Mouse (Mus musculus) c-Kit-positive CD71-positive TER-119-positive erythroid progenitor cells, embryonic 14.5 days (primary cell): ENCODE results near the gene Dpp3.
A peak's percentile ranks its signal among the peaks of the same experiment; 100 is the strongest.
"Not testable (repeated sequence)": the region's sequence is repeated elsewhere in the genome, so short reads cannot be mapped to it uniquely, and the experiment has no call there.

Experiments used
- DNase-seq: peaks from one replicate; pipeline ENCODE4 v3.0.0-alpha.2; 2013; ENCODE audit warnings: low spot score

The Dpp3 gene

DNA sequence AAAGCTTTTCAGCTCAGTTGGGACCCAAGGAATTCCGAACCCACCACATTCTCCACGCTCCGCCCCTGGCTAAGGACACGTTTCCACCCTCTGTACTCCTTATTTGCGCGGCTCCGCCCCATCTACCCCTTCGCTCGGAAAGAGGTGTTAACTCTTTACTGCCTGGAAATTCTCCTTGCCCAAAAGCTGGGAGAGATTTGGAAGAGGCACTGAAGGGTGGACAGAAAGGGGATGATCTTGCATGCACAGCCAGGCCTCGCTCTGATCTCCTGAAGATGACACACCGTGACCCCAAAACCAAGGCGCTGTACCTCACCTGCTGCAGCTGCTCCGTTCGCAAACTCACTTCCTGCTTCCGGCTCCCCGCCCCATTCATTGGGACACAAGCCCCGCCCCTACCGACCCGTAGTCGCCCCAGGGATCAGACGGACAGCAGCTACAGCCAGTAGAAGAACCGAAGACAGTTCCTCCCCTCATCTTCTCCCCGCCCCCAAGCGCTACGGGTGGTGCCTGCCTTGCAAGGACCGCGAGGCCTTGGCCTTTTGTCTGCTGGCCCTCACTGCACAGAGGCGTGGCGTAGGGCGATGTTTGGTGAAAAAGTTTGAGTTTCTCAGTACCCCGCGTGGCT is at the start of gene Dpp3:
Dpp3 (minus strand) TSS at position 384 of the 628 bp plus-strand sequence.
- peak; percentile 98 for DNase-seq

DNA sequence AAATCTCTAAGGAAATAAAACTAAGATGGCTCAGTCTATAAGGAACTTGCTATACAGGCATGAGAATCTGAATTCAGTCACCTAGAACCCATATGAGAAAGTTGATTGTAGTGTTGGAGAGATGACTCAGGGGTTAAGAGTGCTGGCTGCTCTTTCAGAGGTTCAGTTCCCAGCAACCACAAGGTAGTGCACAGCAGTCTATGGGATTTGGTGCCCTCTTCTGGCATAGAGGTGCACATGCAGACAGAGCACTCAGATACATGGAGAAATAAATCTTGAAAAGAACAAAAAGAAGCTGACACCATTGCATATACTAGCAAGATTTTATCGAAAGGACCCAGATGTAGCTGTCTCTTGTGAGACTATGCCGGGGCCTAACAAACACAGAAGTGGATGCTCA is 40.1 kb upstream of the Dpp3 start:
- DNase-seq = peak; percentile 40

DNA sequence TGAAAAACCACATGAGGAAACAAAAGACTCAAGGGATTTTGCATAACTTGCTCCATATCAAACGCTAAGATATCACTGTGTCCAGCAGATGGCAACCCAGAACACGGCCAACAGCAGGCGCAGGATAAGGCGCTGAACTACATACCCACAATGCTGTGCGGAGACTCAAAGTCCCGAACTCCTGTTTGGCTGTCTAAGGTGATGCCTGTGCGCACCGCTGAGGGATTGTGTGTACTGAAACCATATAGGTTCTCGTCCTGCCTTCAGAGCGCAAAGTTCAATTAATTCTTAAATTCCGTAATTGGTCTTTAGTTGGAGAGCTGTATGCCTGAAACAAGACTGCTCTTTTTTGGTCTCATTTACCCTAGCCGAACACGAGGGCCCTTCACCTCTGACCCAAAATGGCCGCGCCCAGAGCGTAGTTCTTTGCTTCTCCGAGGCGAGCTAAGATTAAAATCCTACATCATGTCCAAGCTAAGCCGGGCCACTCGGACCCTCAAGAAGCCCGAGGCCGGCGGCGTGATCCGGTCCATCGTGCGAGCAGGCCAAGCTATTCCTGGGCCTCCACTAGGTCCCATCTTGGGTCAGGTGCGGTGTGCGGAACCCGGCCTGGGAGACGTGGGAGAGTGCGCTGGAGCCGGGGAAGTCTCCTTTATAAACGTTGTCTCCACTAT is 34.0 kb upstream of the Dpp3 start, which contains the start of gene Mrpl11:
Mrpl11 (plus strand) TSS at position 220 of the 674 bp plus-strand sequence.
- DNase-seq = peak; percentile 90

DNA sequence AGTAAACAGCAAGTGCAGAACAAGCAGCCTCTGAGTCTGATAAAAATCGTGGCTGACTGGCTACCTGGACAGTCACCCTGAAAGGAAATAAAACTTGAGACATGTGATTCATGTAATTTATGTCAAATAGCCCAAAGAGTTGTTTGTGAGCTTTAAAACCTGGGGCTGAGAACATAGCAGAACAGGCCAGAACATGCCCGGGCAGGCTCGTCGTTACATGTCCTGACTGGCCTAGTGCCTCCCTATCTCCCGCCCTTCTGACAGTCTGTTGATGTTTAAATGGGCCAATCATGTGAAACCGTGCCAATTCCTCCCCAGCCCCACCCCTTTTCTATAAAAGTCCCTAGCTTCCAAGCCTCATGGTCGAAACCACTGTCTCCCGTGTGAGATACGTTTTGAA is 20.6 kb upstream of the Dpp3 start:
- not testable (repeated sequence) for DNase-seq

DNA sequence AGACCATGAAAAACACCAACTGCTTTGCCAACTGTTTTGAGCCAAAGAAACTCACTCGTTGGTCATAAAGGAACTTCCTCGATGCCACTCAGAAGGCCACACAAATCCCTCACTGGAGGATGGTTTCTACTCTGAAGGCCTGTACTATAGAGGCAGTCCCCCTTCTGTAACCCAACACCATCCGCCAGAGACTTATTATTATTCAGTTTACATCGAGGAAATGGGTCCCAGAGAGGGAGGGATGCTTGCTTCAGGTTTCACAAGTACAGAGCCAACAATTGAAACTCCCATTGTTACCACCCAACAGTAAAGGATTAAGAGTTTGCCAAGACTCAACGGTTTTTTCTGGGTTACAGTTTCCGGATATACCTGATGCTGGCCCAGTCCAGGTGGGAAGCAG is 17.5 kb upstream of the Dpp3 start:
- no peak for DNase-seq

DNA sequence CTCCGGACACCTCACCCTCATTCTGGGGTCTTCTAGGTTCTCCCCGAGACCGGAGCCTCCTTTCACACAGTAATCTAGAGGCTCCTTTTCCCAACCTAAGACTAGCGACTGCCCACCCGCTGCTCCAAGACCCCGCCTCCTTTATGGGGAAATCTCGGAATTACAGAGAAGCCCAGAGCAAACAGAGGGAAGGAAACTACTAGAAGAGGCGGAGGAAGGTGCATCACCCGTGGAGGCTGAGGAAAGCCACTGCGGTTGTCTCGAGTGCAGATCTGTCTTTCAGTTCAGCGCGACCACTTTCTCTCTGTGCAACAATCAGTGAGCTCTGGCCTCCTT is 15.1 kb upstream of the Dpp3 start:
- no peak for DNase-seq

DNA sequence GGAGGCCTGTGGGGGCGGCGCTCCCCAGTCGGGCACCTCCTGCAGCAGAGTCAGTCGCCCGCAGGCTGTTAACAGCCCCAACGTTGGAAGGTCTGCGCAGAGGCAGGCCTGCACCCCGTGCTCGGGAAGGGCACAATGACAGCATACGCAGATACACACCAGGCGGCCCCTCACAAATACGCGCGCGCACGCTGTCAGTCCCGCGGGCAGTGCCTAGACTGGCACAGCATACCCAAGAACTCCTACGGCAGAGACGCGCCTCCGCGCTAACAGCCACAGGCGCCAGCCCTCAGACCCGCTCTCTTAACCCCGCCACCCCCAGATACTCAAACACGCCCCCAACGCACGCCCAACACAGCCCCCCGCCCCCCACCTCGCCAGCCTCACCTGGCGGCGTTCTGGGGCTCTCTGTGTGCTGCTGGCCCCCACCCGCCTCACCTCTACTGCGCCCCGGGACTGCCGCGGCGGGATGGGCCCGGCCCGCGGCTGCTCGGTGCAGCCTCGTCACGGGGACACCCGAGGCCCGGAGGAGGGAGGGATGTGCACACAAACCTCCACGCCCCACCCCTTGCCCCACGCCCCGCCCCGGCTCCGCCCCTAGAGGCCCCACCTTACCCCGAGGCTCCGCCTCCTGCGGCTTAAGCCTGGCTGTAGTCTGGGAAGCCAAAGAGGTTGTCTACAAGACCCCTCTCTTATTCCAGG is 14.6 kb upstream of the Dpp3 start, which contains the start of gene Peli3:
Peli3 (minus strand) TSS at position 577 of the 702 bp plus-strand sequence.
- DNase-seq = peak; percentile 63

DNA sequence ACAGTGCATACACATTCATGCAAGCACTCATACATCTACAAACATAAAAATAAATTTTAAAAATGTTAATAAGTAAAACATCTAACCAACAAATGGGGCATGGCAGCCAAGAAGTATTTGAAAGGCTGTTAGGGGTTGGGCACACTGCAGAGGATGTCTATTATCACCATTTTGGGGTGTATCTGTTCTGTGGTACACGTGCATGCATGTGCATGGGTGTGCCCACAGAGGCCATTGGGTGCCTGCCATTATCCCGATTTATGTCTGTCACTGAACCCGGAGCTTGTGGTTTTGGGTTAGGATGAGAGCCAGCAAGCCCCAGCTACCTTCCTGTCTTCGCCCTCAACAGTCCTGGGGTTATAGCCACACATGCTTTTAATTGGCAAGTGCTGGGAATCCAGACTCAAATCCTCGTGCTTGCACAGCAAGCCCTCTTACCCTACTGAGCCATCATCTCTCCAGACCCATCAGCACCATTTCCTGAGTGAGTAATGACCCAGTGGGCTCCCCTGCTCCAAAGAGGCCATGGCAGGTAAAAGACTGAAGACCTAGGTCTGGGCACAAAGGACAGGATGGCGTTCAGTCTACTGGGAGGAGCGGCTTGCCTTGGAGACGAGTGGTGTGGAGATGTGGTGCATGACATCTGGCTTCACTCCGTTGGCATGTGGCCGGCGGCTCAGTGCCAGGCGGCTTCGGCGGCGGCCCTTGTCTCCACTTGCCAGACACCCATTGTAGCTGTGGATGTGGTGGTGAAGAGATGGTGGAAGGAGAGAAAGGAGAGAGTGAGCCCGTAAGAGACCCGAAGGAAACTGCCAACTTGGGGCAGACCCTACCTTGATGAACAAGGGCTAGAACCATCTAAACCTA is 9.6 kb upstream of the Dpp3 start:
- DNase-seq = no peak

DNA sequence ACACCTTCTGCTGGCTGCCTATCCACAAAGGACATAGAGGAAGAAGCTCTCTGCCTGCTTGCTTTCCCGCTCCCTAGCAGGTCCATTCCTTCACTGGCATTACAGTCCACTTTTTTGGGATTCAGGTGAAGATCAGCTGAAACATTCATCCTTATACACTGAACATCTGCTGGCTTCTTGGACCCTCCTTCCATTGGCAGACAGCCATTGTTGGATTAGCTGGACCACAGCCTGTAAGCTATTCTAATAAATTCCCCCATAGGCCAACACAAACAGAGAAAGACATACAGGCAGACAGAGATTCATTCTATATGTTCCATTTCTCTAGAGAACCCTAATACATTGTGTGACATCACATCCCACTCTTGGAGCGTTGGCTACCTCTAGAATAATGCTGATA is 8.8 kb upstream of the Dpp3 start:
- DNase-seq = no peak

DNA sequence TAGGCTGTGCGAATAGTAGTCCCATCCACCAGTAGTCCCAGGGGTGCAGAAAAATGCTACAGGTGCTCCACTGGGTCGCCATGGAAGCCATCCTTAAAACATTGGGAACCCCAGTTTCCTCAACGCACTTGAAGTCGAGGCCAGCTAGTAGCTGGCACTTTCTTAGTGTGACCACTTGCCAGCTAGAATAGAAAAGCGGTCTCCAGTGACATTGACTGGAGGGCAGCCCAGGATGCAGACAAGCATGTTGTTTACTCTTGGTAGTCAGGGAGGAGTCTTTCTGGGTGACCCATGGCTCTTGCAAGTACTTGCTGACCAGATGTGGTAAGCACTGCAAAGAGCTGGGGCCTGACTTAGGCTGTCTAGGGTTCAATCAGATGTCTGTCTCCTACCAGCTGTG is 694 bp upstream of the Dpp3 start:
- no peak for DNase-seq

DNA sequence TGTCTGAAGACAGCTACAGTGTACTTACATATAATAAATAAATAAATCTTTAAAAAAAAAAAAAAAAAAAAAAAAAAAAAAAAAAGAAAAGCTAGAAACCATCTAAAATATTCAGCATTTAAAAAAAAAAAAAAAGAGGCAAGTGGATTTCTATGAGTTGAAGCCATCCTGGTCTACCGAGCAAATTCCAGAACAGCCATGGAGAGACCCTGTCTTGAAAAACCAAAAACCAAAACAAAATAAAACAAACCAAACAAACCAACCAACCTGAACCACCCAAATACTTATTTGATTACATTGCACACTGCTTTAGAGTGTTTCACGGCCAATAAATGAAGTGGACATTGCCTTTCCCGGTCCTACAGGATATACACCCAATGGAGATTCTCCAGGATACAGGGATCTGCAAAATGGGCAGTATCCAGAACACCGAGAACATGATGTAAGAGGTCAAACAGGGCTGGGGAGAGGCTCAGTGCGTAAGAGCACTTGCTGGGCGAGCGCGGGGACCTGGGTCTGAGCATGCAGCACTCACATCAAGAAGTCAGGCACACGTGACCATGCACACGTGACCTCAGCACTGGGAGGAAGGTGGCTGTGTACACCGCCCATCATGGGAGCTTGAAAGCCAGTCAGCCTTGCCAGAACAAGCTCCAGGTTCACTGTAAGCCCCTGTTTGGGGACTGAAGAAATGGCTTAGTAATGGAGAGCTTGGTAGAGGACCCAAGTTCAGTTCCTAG is 2.8 kb downstream of the Dpp3 start:
- DNase-seq = no peak

DNA sequence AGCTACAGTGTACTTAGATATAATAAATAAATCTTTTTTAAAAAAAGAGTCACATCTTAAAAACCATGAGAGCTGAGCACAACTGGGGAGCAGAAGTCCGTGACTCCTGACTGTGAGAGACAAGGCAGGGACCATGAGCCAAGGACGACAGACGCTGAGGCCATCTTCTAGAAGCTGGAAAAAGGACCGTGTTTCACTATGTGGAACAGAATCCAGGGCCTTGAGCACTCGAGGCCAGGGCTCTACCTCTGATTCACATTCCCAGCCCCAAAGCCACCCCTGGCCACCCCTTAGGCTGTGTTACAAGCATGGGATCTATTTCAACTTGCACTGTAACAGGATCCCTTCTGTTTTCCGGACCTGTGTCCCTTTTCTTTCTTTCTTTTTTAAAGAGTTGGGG is 8.4 kb downstream of the Dpp3 start:
- DNase-seq = no peak

DNA sequence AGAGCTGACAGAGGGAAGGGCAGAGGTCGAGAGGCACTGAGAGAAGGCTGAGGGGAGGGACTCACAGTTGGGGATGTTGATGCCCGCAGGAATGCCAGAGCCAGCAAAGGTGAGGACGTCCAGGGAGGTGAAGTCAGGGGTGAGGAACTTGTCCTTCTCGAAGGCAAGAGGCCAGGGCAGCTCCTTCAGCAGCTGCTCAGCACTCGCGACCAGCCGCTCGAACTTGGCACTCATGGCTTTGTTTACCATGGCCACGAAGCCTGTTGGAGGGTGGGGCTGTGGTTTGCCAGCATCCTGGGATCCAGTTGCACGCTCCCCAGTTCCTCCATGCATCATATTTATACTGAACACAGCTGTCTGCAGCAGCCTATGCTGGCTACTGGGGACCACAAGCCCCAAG is 11.3 kb downstream of the Dpp3 start:
- DNase-seq = no peak

DNA sequence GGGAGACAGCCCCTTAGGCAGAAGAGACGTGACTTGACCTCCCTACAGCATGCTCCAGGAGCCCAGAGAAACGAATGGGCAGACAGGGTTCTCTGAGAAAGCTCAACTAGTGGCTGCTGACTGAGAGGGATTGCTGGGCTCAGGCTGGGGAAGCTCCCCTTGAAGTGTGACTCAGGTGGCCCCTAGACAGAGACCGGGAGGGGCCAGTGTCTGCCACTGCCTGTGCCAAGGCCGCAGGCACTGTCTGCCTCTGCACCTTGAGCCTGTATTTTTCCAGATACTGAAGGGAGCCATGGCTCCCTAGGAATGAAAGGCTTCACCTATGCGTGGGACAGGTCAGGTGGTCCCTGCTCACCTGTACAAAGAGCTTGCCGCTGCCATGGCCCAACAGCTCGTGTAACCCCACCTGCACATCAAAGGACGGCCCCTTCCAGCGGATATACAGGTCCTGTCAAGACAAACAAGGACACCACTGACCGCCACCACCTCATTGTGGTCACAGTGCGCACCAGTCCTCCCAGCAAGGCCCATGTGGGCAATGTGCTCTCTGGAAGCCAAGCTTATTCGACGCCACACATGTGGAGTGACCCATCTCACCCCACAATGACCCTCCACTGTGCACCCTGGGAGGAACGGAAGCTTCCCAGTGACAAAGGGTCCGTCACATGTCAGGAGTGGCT is 12.0 kb downstream of the Dpp3 start:
- no peak for DNase-seq

DNA sequence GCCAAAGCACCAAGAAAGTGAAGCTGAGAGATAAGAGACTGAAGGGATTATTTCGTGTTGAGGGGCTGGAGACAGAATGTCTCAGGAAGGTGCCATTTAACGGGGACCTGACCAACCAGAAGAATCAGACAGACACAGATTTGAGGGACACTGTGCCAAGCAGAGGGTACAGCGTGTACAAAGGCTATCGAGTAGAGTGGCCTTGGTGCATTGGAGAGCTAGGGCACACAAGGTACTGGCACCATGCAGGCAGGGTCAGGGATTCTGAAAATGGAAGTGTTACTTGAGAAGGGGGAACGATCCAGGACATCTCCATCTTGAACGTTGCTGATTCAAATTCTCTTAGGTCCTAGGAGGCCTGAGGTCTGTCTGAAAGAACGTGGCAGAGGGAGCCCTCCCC is 18.7 kb downstream of the Dpp3 start:
- DNase-seq = no peak

DNA sequence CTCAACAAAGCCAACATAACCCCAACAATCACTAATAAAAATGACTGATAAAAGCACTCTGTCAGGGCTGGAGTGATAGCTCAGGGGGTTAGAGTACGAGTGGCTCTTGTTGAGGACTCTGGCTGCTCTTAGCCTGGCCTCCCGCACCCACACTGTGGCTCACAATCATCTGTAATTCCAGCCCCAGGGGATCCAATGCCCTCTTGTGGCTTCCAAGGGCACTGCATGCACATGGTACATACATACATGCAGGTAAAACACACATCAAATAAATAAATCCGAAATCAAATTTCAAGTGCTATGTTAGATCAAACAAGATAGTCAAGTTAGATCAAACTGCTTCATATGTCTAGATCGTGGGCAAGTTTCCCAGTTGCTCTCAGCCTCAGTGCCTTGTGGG is 20.0 kb downstream of the Dpp3 start:
- DNase-seq = peak; percentile 60

DNA sequence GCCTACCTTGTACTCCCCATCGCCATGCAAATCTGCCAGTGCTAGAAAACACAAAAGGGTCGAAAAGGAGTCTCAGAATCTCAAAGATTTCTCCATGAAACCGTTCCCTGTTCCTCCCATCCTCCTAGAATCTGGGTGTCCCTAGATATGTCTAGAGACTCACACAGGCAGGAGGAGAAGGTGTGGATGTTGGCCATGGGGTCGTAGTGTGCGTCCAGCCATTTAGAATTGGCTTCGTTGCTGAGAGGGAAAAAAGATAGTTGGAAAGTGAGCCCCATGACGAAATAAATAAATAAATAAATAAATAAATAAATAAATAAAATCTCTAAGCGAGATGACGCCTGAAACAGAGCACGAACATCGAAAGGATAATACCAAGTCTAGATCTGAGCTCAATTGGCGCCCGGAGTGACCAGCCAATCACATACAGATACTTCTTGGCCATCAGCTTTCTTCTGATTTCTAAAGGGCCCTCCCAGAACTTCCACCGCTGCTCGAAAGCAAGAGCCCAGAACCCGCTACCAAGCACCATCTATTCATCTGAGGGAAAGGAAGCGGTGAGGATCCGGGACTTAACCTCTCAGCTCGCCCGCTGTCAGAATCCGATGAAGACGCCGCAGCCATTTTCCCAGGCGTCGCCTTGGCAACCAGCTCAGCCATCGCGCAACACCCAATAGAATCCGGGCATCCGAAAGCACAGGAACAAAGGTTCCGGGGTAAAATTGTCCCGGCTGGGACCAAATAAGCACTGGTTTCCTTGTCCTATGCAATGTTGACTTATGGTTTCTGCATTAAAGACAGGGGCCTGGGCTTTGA is 21.9 kb downstream of the Dpp3 start, which contains the start of gene Bbs1:
Bbs1 (minus strand) TSS at position 650 of the 816 bp plus-strand sequence.
- peak; percentile 82 for DNase-seq

DNA sequence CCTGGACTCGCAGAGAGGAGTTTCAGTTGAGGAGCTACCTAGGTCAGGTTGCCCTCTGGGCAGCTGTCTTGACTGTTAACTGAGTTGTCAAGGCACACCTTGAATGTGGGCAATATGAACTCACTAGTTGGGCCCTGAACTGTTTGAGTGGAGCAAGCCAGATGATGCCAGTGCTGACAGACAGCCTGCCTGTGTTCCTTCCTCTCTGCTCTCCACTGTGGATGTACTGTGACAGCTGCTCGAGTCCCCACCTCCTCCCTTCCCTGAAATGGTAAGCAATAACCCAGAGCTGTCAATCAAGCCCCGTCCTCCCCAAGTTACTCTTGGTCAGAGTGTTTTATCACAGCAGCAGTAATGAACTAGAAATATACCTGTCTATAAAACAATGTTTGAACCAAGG is 28.2 kb downstream of the Dpp3 start:
- no peak for DNase-seq

DNA sequence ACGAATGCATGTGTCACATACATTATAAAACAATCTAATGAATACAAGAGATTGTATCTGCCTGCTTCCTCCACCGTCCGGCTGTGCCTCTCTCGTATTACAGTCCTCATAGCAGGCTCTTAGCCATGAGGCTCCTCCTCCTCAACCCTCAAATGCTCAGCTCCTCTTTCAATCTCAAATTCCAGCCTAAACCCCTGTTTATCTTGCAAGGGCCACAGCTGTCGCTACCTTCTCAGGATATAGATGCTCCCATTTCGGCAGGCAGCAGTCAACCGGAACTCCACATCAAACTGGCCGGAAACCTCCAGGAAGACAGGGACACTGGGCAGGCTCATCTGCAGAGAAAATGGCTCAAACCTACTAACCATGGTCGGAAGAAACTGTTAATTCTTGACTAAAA is 29.1 kb downstream of the Dpp3 start:
- no peak for DNase-seq
